Mouse (Mus musculus): ENCODE data around the gene Ntmt1. TPM values are rescaled to one million over a fixed set of nuclear protein-coding genes. Genes with fewer than 3 reads are reported as not detected.

The Ntmt1 gene
- polyA plus RNA-seq, 1 experiment from 2014 or later, result 121 TPM

DNA sequence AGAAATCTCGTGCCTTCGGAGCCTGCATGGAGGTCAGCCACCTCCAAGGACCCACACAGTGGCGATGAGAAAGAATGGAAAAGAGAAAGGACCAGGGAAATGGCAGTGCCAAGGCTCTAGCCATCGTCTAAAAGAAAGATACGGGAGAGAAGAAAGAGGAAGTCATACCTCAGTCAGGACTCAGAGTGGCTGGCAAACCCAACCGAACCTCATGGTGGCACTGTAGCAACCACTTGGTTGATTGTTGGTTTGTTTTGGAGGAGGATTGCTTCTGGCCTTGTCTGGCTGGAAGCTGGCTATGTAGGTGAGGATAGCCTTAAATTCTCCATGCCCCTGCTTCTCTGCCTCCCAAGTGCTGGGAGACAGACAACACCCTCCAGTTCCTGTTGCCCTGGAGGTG, 38.4 kb upstream of the Ntmt1 start:
- H3K36me3 ChIP-seq (ENCODE audit: control insufficient read depth, insufficient read depth), result no peaks in the 10 kb centered on the region
- no peak overlapping the region for H3K4me2 ChIP-seq (ENCODE audit: low read length)
- H3K9ac ChIP-seq (replicated peaks; ENCODE audit: low read depth, low read length), result no peak overlapping the region
- no peaks in the 10 kb centered on the region; the same call in 1 of the 2 replicates for H3K9me3 ChIP-seq (ENCODE audit: control insufficient read depth, low read length)
- peaks cover 30% of the 10 kb centered on the region for H3K4me1 ChIP-seq (replicated peaks; ENCODE audit: control insufficient read depth, insufficient read depth, low read length)
- 50% methylated on average over 6 of the region's 6 CpGs for WGBS
- no peak overlapping the region for H3K27ac ChIP-seq (ENCODE audit: low read length)
- H3K27me3 ChIP-seq (replicated peaks; ENCODE audit: control insufficient read depth, insufficient read depth, low read length), result no peaks in the 10 kb centered on the region
- H3K4me3 ChIP-seq (replicated peaks; ENCODE audit: low read length), result no peak overlapping the region
- ATAC-seq, result no peak

DNA sequence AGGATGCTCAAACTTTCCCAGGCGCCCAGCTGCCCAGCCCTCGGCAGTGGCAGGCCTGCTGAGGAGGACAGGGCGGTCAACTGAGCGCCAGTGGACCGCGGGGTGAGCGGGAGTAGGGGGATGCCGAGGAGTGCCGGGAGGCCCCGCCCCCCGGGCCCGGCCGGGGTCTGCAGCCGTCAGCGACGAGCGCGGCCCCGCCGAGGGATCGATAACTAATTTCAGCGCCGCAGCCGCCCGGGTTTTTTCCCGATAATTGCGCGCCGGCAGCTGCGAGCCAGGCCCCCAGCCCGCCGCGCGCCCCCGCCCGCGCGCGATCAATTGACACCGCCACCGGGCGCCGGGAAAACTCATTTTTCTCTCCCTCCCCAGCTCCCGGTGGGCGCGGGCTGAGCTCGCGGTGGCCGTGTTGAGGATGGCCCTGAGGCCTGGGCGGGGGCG, 36.2 kb upstream of the Ntmt1 start:
- H3K27me3 ChIP-seq (replicated peaks; ENCODE audit: control insufficient read depth, insufficient read depth, low read length), result no peaks in the 10 kb centered on the region
- H3K36me3 ChIP-seq (ENCODE audit: control insufficient read depth, insufficient read depth), result no peaks in the 10 kb centered on the region
- ATAC-seq, result 0 out of 2 replicates have a peak, but pooled peaks have one; percentile 15
- H3K4me2 ChIP-seq (ENCODE audit: low read length), result peak overlapping the region; percentile 78
- no peaks in the 10 kb centered on the region for H3K9me3 ChIP-seq (ENCODE audit: control insufficient read depth, low read length)
- under 1% methylated on average over 45 of the region's 51 CpGs for WGBS
- peak overlapping the region; percentile 90 for H3K27ac ChIP-seq (ENCODE audit: low read length)
- H3K4me1 ChIP-seq (replicated peaks; ENCODE audit: control insufficient read depth, insufficient read depth, low read length), result peaks cover 30% of the 10 kb centered on the region
- peak overlapping the region; percentile 61 for H3K9ac ChIP-seq (replicated peaks; ENCODE audit: low read depth, low read length)
- peak overlapping the region; percentile 45 for H3K4me3 ChIP-seq (replicated peaks; ENCODE audit: low read length)

DNA sequence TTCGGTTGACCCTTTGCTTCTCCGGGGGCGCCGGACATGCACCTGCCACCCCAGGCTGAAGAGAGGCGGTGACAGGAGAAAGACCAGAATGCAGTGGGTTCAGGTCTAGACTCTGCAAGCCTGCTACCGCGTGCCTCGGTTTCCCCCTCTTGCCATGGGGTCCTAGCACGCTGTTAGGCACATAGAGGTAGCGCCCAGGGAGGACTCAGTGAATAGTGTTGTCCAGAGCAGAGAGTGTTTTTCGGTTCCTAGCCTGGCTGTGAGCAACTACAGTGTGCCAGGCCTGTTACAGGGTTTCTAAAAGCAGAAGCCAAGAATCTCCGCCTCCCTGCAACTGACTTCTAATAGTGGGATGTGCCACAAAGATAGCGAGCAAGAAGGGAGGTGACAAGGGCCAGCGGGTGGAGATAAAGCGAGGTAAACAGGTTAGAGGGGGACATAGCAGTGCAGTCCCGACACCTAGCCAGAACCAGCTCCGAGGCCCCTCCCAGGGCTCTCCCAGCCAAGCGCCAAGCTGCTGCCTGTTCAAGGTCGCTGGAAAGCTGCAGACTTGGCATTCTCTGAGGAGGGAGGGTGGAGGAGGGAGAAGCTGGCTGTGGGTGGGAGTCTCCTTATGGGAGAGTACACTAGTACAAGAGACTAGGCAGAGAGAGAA, 35.7 kb upstream of the Ntmt1 start:
- 4% methylated on average over 19 of the region's 19 CpGs for WGBS
- peak overlapping the region; percentile 45 for H3K4me3 ChIP-seq (replicated peaks; ENCODE audit: low read length)
- ATAC-seq, result peak; percentile 86

DNA sequence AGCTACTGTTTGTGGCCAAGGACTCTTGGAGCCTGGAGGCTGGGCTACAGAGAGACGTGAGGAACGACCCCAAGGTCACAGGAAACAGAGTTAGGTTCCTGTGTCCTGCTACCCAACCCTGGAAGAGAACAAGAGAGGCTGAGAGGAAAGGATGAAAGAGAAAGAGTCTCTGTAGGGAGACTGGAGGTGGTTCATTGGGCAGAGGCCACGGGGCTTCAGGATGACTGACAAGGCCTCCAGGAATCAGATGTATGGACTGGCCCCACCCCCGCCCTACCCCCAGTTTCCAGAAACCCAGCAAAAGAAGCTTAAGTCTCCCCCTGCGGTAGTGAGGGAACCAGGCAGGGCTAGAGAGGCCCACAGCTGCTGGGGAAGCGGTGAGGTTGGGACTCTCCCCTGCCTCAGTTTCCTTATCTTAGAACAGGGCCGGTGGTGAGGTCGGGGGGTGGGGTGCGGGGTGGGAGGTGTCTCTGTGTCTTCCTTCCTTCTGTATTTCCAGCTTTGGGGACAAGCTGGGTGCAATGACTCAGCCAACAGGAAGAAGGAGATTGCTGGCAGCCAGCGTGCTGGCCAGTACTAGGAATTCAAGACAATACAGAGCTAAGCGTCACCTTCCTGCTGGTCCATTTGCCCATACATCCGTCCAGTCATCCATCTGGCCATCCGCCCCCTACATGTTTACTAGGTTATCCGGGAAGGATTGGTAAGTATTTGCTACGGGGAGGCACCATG, 34.9 kb upstream of the Ntmt1 start:
- peak overlapping the region; percentile 56; the same call in 1 of the 2 replicates for H3K27ac ChIP-seq (ENCODE audit: low read length)
- peaks cover 27% of the 10 kb centered on the region for H3K4me1 ChIP-seq (replicated peaks; ENCODE audit: control insufficient read depth, insufficient read depth, low read length)
- no peaks in the 10 kb centered on the region for H3K27me3 ChIP-seq (replicated peaks; ENCODE audit: control insufficient read depth, insufficient read depth, low read length)
- 0 out of 2 replicates have a peak overlapping the region, but pooled peaks have one; percentile 25 for H3K9ac ChIP-seq (replicated peaks; ENCODE audit: low read depth, low read length)
- H3K36me3 ChIP-seq (ENCODE audit: control insufficient read depth, insufficient read depth), result no peaks in the 10 kb centered on the region
- no peaks in the 10 kb centered on the region for H3K9me3 ChIP-seq (ENCODE audit: control insufficient read depth, low read length)
- ATAC-seq, result no peak
- H3K4me2 ChIP-seq (ENCODE audit: low read length), result no peak overlapping the region
- H3K4me3 ChIP-seq (replicated peaks; ENCODE audit: low read length), result no peak overlapping the region
- WGBS, result 42% methylated on average over 15 of the region's 15 CpGs

More for the DNA sequence above, 35.7 kb upstream of the Ntmt1 start:
- Histone ChIP-seq H3K27ac (ENCODE audit: low read length) (peak overlapping the region; percentile 90), H3K4me1 (replicated peaks; ENCODE audit: control insufficient read depth, insufficient read depth, low read length) (peaks cover 30% of the 10 kb centered on the region), H3K27me3 (replicated peaks; ENCODE audit: control insufficient read depth, insufficient read depth, low read length) (no peaks in the 10 kb centered on the region), H3K4me2 (ENCODE audit: low read length) (peak overlapping the region; percentile 78), H3K36me3 (ENCODE audit: control insufficient read depth, insufficient read depth) (no peaks in the 10 kb centered on the region), H3K9me3 (ENCODE audit: control insufficient read depth, low read length) (no peaks in the 10 kb centered on the region), H3K9ac (replicated peaks; ENCODE audit: low read depth, low read length) (peak overlapping the region; percentile 61)

DNA sequence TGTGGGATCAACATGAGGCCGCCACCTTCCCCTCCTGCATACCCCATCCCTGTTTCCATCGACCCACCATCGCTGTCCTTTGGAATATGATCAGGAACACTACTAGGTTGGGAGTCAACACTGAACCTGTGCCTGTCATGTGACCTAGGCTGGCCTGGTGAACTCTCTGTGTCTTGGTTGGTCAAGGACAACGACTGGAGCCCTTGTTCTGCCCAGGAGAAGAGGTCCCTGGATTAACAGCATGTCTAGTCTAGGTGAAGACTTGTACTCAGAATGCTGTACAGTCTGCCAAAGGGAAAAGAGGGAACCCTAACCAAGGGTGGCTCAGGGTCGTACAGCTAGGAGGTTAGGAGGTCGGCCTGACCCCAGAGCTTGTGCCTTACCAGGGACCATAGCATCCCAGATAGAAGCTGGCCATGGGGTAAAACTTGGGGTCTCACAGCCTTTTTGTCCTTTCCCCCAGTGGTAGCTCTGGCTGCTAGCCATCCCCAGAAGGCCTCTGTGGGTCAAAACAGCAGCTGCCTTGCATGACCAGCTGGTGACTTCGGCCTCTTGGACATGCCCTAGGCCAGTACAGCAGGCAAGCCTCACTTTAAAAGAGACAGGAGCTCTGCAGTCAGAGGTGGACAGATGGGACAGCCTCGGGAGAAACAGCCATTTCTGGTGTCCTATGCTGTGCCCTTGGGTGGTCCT, 34.2 kb upstream of the Ntmt1 start:
- Histone ChIP-seq H3K4me1 (replicated peaks; ENCODE audit: control insufficient read depth, insufficient read depth, low read length) (peaks cover 24% of the 10 kb centered on the region), H3K9ac (replicated peaks; ENCODE audit: low read depth, low read length) (no peak overlapping the region), H3K4me2 (ENCODE audit: low read length) (no peak overlapping the region), H3K27ac (ENCODE audit: low read length) (no peak overlapping the region), H3K4me3 (replicated peaks; ENCODE audit: low read length) (no peak overlapping the region), H3K9me3 (ENCODE audit: control insufficient read depth, low read length) (no peaks in the 10 kb centered on the region), H3K36me3 (ENCODE audit: control insufficient read depth, insufficient read depth) (no peaks in the 10 kb centered on the region), H3K27me3 (replicated peaks; ENCODE audit: control insufficient read depth, insufficient read depth, low read length) (no peaks in the 10 kb centered on the region)
- 84% methylated on average over 8 of the region's 8 CpGs for WGBS
- ATAC-seq, result no peak

DNA sequence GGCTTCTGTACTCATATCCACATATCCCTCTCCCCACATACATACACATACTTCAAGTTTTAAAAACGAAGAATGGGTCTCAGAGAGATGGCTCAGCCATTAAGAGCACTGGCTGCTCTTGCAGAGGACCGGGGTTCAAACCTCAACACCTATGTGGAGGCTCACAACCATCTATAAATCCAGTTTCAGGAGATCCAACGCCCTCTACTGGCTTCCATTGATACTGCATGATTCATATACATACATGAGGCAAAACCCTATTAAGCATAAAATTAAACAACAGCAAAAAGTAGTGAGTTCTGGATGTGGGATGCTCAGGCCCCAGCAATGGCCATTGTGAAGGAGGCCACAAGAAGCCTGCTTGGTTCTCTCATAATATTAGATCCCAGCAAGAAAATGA, 31.7 kb upstream of the Ntmt1 start:
- no peak for ATAC-seq
- H3K27ac ChIP-seq (ENCODE audit: low read length), result no peak overlapping the region
- H3K9me3 ChIP-seq (ENCODE audit: control insufficient read depth, low read length), result no peaks in the 10 kb centered on the region
- H3K4me2 ChIP-seq (ENCODE audit: low read length), result no peak overlapping the region
- H3K4me3 ChIP-seq (replicated peaks; ENCODE audit: low read length), result no peak overlapping the region
- WGBS, result 60% methylated on average over 3 of the region's 3 CpGs
- H3K4me1 ChIP-seq (replicated peaks; ENCODE audit: control insufficient read depth, insufficient read depth, low read length), result peaks cover 23% of the 10 kb centered on the region
- H3K9ac ChIP-seq (replicated peaks; ENCODE audit: low read depth, low read length), result no peak overlapping the region
- H3K27me3 ChIP-seq (replicated peaks; ENCODE audit: control insufficient read depth, insufficient read depth, low read length), result no peaks in the 10 kb centered on the region
- no peaks in the 10 kb centered on the region for H3K36me3 ChIP-seq (ENCODE audit: control insufficient read depth, insufficient read depth)

DNA sequence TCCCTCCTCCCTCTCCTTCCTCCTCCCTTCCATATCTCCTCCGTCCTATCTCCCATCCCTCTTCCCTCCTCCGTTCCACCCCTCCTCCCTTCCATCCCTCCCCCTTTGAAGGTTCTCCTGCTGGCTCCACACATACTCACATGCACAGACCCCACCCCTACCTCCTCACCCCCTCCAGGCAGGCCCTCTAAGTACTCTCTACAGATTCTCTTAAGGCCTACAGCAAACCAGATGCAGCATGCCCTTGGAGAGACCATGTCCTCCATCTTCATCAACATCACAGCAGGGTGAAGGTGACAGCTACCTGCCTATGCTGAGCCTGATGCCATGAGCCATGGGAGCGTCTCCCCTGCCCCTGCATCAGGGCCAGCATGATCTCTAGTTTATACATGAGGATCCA, 30.4 kb upstream of the Ntmt1 start:
- no peaks in the 10 kb centered on the region for H3K27me3 ChIP-seq (replicated peaks; ENCODE audit: control insufficient read depth, insufficient read depth, low read length)
- no peak overlapping the region for H3K27ac ChIP-seq (ENCODE audit: low read length)
- ATAC-seq, result no peak
- H3K9ac ChIP-seq (replicated peaks; ENCODE audit: low read depth, low read length), result no peak overlapping the region
- no peaks in the 10 kb centered on the region for H3K9me3 ChIP-seq (ENCODE audit: control insufficient read depth, low read length)
- no peak overlapping the region for H3K4me2 ChIP-seq (ENCODE audit: low read length)
- WGBS, result 80% methylated on average over 3 of the region's 3 CpGs
- no peaks in the 10 kb centered on the region for H3K36me3 ChIP-seq (ENCODE audit: control insufficient read depth, insufficient read depth)
- peaks cover 11% of the 10 kb centered on the region for H3K4me1 ChIP-seq (replicated peaks; ENCODE audit: control insufficient read depth, insufficient read depth, low read length)
- no peak overlapping the region for H3K4me3 ChIP-seq (replicated peaks; ENCODE audit: low read length)

DNA sequence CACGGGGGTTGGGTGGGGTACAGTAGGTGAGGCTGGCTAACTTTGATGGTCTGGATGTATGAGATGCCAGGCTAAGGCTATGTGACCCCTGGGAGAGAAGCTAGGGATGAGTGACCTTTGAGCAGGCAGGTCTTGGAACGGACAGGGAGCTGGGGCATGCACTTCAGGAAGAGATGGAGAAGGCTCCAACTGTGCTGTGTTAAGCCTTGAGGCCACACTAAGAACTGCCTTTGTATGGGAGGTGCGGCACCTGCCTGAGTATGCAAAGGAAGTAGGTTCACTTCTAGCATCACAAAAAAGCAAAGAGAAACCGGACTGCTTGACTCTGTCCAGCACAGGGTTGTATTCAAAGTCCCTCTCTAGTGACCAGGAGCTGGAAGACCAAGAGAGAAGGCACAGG, 29.4 kb upstream of the Ntmt1 start:
- Histone ChIP-seq H3K9ac (replicated peaks; ENCODE audit: low read depth, low read length) (no peak overlapping the region), H3K27ac (ENCODE audit: low read length) (no peak overlapping the region), H3K9me3 (ENCODE audit: control insufficient read depth, low read length) (no peaks in the 10 kb centered on the region), H3K27me3 (replicated peaks; ENCODE audit: control insufficient read depth, insufficient read depth, low read length) (no peaks in the 10 kb centered on the region), H3K4me3 (replicated peaks; ENCODE audit: low read length) (no peak overlapping the region), H3K4me2 (ENCODE audit: low read length) (no peak overlapping the region), H3K36me3 (ENCODE audit: control insufficient read depth, insufficient read depth) (no peaks in the 10 kb centered on the region), H3K4me1 (replicated peaks; ENCODE audit: control insufficient read depth, insufficient read depth, low read length) (peaks cover 3% of the 10 kb centered on the region)
- 58% methylated on average over 4 of the region's 4 CpGs for WGBS
- ATAC-seq, result no peak

DNA sequence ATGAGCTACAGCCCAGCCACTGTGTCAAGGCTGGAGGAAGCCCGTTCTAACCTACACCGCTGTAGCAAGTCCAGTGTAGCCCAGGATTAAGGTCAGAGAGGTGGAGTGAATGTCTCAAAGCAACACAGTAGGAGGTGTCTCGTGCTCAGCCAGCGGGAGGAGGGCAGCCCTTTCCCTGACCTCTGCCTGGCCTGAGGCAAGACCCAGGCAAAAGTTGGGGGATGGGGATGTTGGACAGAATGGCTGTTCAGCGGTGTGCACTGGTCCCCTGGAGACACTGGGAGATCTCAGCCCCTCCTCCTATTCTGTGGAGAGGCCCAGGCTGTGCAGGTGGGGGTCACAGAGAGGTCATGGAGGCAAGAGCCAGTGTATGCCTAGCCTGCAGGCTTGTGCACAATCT, 28.4 kb upstream of the Ntmt1 start:
- no peaks in the 10 kb centered on the region for H3K9me3 ChIP-seq (ENCODE audit: control insufficient read depth, low read length)
- no peaks in the 10 kb centered on the region for H3K27me3 ChIP-seq (replicated peaks; ENCODE audit: control insufficient read depth, insufficient read depth, low read length)
- WGBS, result 10% methylated on average over 5 of the region's 5 CpGs

More for the DNA sequence above, 28.4 kb upstream of the Ntmt1 start:
- Histone ChIP-seq H3K4me2 (ENCODE audit: low read length) (no peak overlapping the region), H3K36me3 (ENCODE audit: control insufficient read depth, insufficient read depth) (no peaks in the 10 kb centered on the region), H3K4me3 (replicated peaks; ENCODE audit: low read length) (no peak overlapping the region), H3K27ac (ENCODE audit: low read length) (no peak overlapping the region), H3K9ac (replicated peaks; ENCODE audit: low read depth, low read length) (no peak overlapping the region), H3K4me1 (replicated peaks; ENCODE audit: control insufficient read depth, insufficient read depth, low read length) (peaks cover 8% of the 10 kb centered on the region)
- no peak for ATAC-seq

All from forebrain, embryonic 16.5 days (tissue).